Mouse (Mus musculus): ENCODE data around the gene Dph7. TPM values are rescaled to one million over a fixed set of nuclear protein-coding genes. Genes with fewer than 3 reads are reported as not detected.

The Dph7 gene
- 25.1 and 27.9 TPM in 2 replicates for polyA plus RNA-seq (2015; fragmentation: Nextera tagmentation; extraction: Ambion mirVana)

- peak; percentile 88 for DNase-seq (ENCODE audit: low spot score)
Observed at GRCm38 (mm10) chr2:24962304-24963000, at the start of gene Dph7. Gene Dph7 (plus strand): TSS chr2:24962400.

GRCm38 (mm10) chr2:24912589-24912988 lies 49.6 kb upstream of the Dph7 start:
- DNase-seq (ENCODE audit: low spot score) = no peak

- no peak for DNase-seq (ENCODE audit: low spot score)
Observed at GRCm38 (mm10) chr2:24914762-24915161, 47.4 kb upstream of the Dph7 start.

DNA sequence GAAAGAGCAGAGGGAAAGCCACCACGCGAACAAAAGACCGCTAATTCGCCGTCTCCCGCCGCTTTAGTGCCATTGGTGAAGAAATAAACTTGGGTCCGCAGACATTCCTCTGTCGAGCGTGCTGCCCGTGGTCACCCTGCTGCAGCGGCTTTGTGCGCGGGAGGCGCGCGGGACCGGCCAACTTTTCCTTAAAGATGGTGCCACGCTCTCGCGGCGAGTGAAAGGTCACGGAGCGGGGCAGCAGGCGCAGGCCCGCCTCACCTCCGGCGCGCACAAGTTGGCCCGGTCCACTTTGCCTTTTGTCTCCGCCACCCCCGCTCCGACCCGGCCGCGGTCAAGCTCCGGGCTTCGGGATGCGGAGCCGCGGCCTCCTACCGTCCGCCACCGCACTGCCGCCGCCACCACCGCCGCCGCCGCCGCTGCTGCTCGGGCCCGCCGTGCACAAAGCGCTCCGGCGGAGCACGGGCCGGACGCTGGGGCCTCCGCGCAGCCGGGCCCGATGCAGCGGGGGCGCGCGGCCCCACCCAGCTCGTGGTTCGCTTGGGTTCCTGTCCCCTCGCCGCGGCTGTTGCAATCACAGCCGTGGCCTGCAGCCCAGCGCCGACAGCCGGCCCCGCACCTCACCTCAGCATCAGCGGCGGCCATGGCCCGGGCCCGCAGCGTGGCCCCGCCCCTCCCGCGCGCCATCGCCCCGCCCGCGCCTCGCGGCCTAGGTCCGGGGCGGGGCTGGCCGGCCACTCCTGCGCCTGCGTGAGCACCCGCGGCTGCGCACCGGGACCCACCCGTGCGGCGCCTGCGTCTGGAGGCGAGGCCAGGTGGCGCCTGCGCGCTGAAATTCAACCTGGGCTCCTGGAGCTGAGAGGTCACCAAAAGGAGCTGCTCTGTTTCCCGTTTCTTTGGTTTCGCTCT lies 43.0 kb upstream of the Dph7 start, which contains the start of gene Ehmt1:
Gene Ehmt1 (minus strand): TSS at position 685 of the 909 bp plus-strand sequence.
- DNase-seq (ENCODE audit: low spot score) = peak; percentile 95

DNA sequence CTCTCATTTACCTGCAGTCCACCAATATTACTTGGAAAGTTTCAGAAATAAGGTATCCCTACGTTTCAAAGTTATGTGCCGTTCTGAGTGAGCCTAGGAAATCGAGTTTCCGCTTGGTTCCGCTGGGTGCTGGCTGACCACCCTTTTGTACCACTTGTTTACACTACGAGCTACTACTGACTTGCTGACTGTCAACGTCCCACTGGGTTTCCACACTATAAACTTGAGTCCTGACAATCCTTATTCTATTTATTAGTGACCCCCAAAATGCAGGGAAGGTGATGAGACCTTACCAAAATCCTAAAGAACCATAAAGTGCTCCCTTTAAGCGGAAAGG lies 42.4 kb upstream of the Dph7 start:
- no peak for DNase-seq (ENCODE audit: low spot score)

DNA sequence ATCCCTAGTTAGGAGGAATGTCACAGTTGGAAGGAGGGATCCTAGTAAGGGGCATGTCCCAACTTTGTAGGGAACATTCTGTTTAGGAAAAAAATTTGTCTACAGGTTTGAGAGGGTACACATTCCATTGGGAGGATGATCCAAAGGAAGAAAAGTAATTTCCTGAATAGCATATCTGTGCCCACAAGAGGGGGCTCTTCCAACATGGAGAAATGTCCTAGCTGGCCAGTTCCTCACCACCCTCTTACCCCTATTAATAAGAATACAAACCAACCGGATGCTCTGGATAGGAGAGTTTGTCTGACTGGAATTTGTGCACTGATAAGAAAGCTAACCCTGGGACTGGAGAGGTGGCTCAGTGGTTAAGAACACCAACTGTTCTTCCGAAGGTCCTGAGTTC lies 38.6 kb upstream of the Dph7 start:
- DNase-seq (ENCODE audit: low spot score) = no peak

DNA sequence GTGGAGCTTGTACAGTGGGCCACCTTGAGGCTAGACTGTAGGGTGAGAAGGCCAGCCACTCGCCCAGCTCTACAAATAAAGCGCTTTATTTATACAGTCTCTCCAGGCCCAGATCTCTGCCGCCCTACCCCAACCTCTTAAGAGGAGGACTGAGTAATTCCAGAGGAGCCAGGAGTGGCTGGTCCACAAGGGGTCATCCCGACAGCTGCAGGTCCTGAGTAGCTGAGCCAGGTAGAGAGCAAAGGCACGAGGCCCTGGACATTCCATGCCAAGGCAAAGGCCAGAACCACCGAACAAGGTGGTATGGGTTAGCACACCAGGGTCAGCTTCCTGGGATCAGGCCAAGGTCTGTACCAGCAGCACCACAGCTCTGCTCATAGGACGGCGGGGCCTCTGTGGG lies 36.9 kb upstream of the Dph7 start:
- no peak for DNase-seq (ENCODE audit: low spot score)

DNA sequence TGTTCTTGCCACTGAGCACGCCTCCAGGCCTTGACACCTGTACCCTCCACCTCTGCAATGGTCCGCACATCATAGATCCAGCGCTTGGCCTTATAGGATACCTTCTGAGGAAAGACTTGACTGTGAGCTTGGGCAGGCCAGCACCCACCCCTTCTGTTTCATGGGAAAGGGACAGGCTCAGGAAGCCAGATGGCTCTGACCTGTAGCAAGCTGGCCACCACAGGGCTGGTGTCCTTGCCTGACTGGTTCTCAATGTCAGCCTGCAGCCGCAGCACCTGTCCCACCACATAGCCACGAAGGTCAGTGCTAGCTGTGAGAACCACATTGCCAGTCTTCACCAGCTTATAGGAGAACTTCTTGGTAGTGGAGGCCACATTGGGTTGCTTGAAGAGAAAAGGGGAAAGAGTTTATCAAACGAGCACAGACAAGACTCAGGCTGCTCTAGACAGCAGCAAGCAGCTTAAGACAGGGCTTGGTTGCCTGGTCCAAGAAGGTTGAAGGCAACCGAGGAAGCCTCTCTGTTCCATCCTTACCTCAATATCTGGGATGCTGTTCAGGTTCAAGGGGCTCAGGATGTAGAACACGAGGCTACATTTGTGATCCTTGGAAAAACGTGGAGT lies 35.7 kb upstream of the Dph7 start:
- no peak for DNase-seq (ENCODE audit: low spot score)

- DNase-seq (ENCODE audit: low spot score) = no peak
Observed at GRCm38 (mm10) chr2:24926965-24927358, 35.2 kb upstream of the Dph7 start.

- no peak for DNase-seq (ENCODE audit: low spot score)
Observed at GRCm38 (mm10) chr2:24927810-24928479, 34.3 kb upstream of the Dph7 start.

DNA sequence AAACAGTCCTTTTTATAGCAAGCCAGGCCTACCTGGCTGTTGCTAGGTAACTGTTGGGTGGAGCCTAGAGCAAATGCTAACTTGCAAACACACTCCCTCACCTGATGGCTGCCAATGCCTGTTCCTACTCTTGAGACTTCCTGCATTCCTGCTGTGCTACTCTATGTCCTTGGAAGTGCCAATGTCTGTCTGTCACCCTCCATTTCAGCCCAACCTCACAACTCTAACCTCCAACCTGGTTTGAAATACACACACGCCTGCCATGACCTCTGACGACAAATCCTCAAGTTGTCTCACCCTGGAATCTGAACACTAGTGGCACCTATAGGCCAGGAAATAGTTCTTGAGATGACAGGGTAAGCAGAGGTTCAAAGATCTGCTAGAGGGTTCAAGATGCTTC lies 33.1 kb upstream of the Dph7 start:
- DNase-seq (ENCODE audit: low spot score) = no peak

DNA sequence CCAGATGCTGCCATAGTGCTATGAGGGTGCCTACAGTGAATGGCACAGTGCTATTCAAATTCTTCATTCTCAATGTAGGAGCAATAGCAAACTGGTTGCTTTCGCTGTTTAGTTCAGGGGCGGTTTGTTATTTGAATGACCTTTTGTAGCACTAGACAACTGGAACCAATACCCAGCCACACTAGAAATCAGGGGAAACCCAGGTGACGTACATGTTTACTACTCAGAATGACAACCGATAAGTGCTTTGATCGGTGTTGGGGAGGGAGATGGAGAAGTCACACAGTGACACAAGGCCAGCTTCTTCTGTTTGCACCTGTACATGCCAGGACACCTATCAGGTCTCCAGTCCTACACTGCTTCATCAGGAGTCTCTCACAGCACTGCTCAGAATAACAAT lies 32.6 kb upstream of the Dph7 start:
- no peak for DNase-seq (ENCODE audit: low spot score)

DNA sequence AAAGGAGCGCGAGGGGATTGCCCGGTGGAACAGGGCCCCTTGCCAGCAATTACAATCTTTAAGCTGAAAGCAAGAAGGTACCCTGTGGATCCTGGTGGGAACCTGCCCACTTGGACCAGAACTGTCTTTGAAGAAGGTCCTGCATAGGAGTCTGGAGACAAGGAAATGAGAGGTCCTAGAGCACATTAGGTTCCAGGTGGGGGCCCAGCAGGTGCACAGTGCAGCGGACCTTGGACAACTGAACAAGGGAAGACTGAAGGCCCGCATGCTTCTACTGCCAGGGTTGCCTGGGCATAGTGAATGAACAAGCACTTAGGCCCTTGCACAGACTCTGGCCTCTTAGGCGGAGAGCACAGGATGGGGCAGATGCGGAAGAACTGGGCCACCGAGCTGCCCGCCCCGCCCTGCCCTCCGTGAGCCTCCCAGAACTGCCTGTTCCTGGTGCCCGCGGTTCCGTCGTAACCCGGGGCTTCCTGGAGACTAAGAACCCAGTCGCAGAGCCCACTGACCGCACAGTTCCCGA lies 27.7 kb upstream of the Dph7 start:
- no peak for DNase-seq (ENCODE audit: low spot score)

DNA sequence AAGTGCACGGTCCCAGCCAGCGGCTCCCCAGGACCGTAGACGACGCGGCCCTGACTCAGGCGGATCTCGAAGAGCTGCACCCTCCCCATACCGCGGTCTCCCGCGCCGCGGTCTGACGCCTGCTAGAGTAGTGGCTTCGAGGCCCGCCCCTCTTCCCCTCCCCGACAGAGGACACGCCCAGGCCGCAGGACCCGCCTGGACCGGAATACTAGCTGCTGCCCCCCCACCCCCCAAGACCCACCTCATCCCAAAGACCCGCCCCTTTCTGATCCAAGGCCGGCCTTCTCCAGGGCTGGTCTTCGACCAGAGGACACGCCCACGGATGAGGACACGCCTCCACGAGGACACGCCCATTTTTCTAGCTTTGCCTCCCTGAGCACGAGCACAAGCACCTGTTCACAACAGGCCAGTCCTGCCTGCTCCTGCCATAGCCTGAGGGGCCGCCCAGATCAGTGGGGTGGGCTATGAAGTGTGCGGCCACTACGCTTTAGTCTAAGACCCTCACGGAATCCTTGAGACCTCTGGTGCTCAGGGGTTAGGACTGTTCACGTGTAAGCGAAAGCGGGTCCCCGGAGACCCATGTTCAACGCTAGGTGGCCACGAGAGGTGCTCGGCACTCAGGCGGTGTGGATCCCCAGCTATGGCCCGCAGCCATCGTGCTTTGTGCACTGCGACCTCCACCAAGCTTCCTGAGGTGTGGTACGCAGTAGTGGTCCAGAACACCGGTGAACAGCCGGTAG lies 27.0 kb upstream of the Dph7 start, which contains the start of gene Arrdc1:
Gene Arrdc1 (minus strand): TSS at position 196 of the 740 bp plus-strand sequence.
- DNase-seq (ENCODE audit: low spot score) = peak; percentile 96

- DNase-seq (ENCODE audit: low spot score) = no peak
Observed at GRCm38 (mm10) chr2:24942092-24942491, 20.1 kb upstream of the Dph7 start.

DNA sequence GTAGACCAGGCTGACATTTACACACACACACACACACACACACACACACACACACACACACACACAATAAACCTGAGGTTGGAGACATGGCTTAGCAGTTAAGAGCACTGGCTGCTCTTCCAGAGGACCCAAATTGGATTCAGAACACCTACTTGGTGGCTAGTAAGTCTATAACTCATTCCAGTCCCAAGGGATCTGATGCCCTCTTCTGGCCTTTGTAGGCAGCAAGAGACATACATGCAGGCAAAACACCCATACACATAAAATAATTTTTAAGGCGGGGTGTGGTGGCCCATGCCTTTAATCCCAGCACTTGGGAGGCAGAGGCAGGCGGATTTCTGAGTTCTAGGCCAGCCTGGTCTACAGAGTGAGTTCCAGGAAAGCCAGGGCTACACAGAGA lies 17.9 kb upstream of the Dph7 start:
- peak; percentile 32 for DNase-seq (ENCODE audit: low spot score)

- peak; percentile 97 for DNase-seq (ENCODE audit: low spot score)
Observed at GRCm38 (mm10) chr2:24949421-24950188, 12.6 kb upstream of the Dph7 start, which contains the start of gene Zmynd19. Gene Zmynd19 (plus strand): TSS chr2:24949792.

DNA sequence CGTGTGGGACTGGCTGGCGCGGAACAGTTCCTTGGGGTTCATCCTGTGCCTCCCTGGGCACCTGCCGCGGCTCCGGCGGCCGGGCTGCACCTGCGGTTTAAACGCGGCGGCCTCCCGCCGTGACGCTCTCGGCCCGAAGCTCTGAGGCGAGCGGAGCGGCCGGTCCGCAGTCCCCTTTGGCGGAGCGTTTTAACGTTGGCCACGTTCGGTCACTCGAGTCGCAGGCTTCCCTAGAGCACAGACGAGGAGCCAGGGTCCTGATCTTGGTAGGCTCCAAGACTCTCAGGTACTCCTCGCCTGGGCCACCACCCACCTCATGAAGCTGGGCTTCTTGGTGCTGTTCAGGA lies 12.0 kb upstream of the Dph7 start:
- DNase-seq (ENCODE audit: low spot score) = no peak

GRCm38 (mm10) chr2:24952537-24953055 lies 9.6 kb upstream of the Dph7 start:
- DNase-seq (ENCODE audit: low spot score) = no peak
